Mouse (Mus musculus) spleen, adult 2 months (tissue): Measurements from ENCODE around the gene Robo2.

ENCODE experiments used
- CTCF ChIP-seq: fragments of 200-500 bp; IDR thresholded peaks from 2 replicates; pipeline ENCODE4 v1.5.1; 2011; ENCODE audit warnings: mild to moderate bottlenecking, inconsistent platforms; ENCODE audit not compliant: insufficient read depth, insufficient read length, insufficient replicate concordance; ENCODE audit errors: extremely low read depth
- POLR2A ChIP-seq: fragments of 200-500 bp; IDR thresholded peaks from 2 replicates; pipeline ENCODE4 v1.6.1; 2011; ENCODE audit warnings: low read depth, low read length, inconsistent platforms

- TF ChIP-seq POLR2A (no peak), CTCF (no peak)
Measured at GRCm38 (mm10) chr16:74307543-74307887, 104.1 kb downstream of the Robo2 start.
